Mouse (Mus musculus) kidney, adult 2 months (tissue): ENCODE results near the gene Helt. TPM values are rescaled to one million over a fixed set of nuclear protein-coding genes. Genes with fewer than 3 reads are reported as not detected.

ENCODE experiments used
- DNase-seq: peaks from one replicate; pipeline ENCODE4 v3.0.0; 2021
- H3K27ac ChIP-seq: fragments of 200-500 bp; 2 replicates; pipeline ENCODE4 v1.5.1; 2012; ENCODE audit warnings: low read depth, low read length, control low read depth, inconsistent platforms; ENCODE audit not compliant: insufficient read depth
- H3K27me3 ChIP-seq: fragments of 200-500 bp; replicated peaks from 2 replicates; pipeline ENCODE4 v1.6.1; 2012; ENCODE audit warnings: mild to moderate bottlenecking, moderate library complexity, low read length, inconsistent platforms; ENCODE audit not compliant: control insufficient read depth, insufficient read depth
- H3K36me3 ChIP-seq: fragments of 200-500 bp; 2 replicates; pipeline ENCODE4 v1.6.1; 2012; ENCODE audit warnings: mild to moderate bottlenecking, moderate library complexity, low read length, inconsistent platforms; ENCODE audit not compliant: control insufficient read depth, insufficient read depth
- H3K4me1 ChIP-seq: fragments of 200-500 bp; 2 replicates; pipeline ENCODE4 v1.6.1; 2011; ENCODE audit warnings: low read length; ENCODE audit not compliant: control insufficient read depth, insufficient read depth
- H3K4me3 ChIP-seq: fragments of 200-500 bp; 2 replicates; pipeline ENCODE4 v1.5.1; 2011; ENCODE audit warnings: mild to moderate bottlenecking, low read depth, low read length, control low read depth; ENCODE audit not compliant: insufficient read depth
- CTCF ChIP-seq: fragments of 200-500 bp; conservative IDR thresholded peaks from 2 replicates; pipeline ENCODE4 v1.5.1; 2011; ENCODE audit warnings: low read depth, mild to moderate bottlenecking, control low read depth, low read length, moderate library complexity, mixed read lengths; ENCODE audit not compliant: insufficient read depth, insufficient read length
- POLR2A ChIP-seq: fragments of 200-500 bp; IDR thresholded peaks from one replicate; pipeline ENCODE4 v1.6.1; 2011; ENCODE audit warnings: low read depth, low read length, control low read depth
- WGBS: fragments of 180-500 bp; shearing (Covaris S2); methylation state at CpG from one replicate; pipeline ENCODE4 v1.1.7; 2018; 5-methylcytosine and 5-hydroxymethylcytosine counted together
- polyA plus RNA-seq: library from polyadenylated mRNA; depleted of rRNA; stranded (reverse); fragments of >200 nt; gene quantifications from 2 replicates; pipeline ENCODE4 v1.2.3, GENCODE M21; 2012

Gene Helt
- polyA plus RNA-seq, 1 experiment: not detected

DNA sequence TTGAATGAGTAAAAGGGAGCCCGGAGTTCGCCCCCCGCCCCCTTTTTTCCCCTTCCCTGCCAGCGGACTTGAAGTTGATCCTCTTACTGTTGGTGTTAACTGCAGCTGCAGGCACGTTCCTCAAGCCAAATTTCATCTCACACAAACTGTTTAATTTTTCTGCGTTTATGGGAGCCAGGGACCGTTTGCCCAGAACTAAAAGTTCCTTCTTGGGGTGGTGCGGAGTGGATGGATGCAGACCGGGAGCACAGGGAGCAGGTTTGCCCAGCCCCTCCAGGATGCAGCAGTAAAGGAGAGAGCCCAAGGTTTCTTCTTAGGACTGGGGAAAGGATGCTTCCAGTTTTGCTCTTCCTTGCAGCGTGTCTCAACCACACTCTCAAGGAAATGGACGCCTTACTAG, 2.1 kb upstream of the Helt start:
- Histone ChIP-seq H3K4me3 (no peak overlapping the region), H3K27me3 (no peaks in the 10 kb centered on the region), H3K36me3 (no peaks in the 10 kb centered on the region), H3K27ac (no peak overlapping the region), H3K4me1 (no peaks in the 10 kb centered on the region)
- no peak for DNase-seq
- TF ChIP-seq CTCF: no peak
- TF ChIP-seq POLR2A: no peak
- WGBS: 4% methylated on average over 11 of the region's 11 CpGs

DNA sequence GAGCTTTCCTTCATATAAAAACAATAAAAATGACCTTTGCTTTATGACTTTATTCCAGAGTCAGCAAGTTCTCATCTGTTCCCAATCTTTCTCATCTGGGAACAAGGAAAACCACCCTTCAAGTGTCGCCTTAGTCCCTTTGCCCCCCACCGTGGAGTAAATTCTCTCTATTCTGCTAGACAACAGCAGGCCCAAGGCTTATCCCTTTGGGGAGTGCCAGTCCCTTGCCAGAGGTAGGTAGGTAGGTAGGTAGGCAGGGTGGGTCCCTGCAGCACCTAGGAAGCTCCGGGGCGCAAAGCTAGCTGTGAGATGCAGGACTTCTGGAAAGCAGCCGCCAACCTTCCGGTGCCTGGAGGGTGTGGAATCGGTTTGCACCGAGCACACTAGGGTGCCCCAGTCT, 1.5 kb upstream of the Helt start:
- TF ChIP-seq POLR2A (no peak), CTCF (no peak)
- no peak for DNase-seq
- no peaks in the 10 kb centered on the region for H3K27me3 ChIP-seq
- WGBS: 3% methylated on average over 8 of the region's 8 CpGs
- H3K27ac ChIP-seq: no peak overlapping the region
- H3K36me3 ChIP-seq: no peaks in the 10 kb centered on the region
- H3K4me3 ChIP-seq: no peak overlapping the region
- no peaks in the 10 kb centered on the region for H3K4me1 ChIP-seq

DNA sequence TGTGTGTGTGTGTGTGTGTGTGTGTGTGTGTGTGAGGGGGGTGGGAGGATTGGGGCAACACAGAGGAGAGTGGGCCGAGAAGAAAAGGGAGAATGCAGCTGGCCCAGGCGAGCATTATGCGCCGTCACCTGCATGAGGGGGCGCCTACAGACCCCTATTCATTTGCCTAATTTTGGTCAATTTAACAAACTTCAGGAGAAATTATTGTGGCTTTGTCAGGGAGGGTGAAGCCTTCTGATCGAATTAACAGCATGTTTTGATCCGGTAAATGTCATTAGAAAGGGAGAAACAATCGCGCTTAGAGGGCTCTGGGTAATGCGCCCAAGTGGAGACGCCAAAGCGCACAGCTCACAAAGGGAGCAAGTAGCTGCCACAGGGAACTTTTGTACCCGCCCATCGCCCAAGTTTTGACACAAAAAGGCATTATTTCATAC, 647 bp upstream of the Helt start:
- DNase-seq: no peak
- Histone ChIP-seq H3K36me3 (no peaks in the 10 kb centered on the region), H3K4me3 (no peak overlapping the region), H3K4me1 (no peaks in the 10 kb centered on the region), H3K27me3 (no peaks in the 10 kb centered on the region), H3K27ac (no peak overlapping the region)
- TF ChIP-seq CTCF: no peak
- TF ChIP-seq POLR2A: no peak
- 2% methylated on average over 14 of the region's 14 CpGs for WGBS

DNA sequence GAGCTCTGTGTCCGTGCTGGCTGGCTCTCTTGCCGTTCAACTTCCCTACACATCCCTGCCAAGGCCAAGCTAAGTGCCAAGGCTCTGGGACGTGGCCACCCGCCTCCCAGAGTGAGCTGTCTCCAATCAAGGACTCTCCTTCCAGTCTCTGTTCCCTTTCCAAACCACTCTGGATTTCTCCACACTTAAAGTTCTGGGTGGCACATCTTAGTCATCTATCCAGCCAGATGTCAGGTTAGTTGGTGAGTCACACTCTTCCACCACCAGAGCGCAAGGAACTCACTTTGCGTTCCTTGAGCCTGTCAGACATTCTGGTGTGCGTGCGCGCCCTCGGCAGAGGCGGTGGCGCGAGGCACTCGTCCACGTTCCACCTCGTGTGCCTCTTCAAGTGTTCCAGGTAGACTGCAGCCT, 725 bp downstream of the Helt start:
- Histone ChIP-seq H3K27ac (no peak overlapping the region), H3K4me3 (no peak overlapping the region), H3K4me1 (no peaks in the 10 kb centered on the region), H3K36me3 (no peaks in the 10 kb centered on the region), H3K27me3 (no peaks in the 10 kb centered on the region)
- under 1% methylated on average over 16 of the region's 16 CpGs for WGBS
- TF ChIP-seq POLR2A (no peak), CTCF (no peak)
- DNase-seq: no peak

DNA sequence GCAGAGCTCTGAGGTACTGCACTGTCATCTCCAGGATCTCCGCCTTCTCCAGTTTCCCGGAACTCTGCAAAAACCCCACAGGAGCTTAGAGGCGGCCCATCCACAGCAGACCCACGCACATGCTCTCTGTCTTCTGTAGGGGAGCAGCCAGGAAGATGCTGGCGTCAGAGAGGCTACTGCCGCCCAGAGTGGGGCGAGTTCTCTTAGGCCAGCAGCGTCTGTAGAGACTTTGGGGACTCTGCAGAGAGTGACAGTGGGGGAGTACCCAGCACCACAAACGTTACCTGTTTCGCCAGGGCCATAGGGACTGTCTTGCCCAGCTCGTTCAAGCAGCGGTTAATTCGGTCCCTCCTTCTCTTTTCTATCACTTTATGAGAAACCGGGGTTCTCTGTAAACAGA, 1.3 kb downstream of the Helt start:
- no peak for TF ChIP-seq CTCF
- no peak for TF ChIP-seq POLR2A
- Histone ChIP-seq H3K4me3 (no peak overlapping the region), H3K4me1 (no peaks in the 10 kb centered on the region), H3K27ac (no peak overlapping the region), H3K27me3 (no peaks in the 10 kb centered on the region), H3K36me3 (no peaks in the 10 kb centered on the region)
- DNase-seq: no peak
- WGBS: 2% methylated on average over 14 of the region's 14 CpGs

DNA sequence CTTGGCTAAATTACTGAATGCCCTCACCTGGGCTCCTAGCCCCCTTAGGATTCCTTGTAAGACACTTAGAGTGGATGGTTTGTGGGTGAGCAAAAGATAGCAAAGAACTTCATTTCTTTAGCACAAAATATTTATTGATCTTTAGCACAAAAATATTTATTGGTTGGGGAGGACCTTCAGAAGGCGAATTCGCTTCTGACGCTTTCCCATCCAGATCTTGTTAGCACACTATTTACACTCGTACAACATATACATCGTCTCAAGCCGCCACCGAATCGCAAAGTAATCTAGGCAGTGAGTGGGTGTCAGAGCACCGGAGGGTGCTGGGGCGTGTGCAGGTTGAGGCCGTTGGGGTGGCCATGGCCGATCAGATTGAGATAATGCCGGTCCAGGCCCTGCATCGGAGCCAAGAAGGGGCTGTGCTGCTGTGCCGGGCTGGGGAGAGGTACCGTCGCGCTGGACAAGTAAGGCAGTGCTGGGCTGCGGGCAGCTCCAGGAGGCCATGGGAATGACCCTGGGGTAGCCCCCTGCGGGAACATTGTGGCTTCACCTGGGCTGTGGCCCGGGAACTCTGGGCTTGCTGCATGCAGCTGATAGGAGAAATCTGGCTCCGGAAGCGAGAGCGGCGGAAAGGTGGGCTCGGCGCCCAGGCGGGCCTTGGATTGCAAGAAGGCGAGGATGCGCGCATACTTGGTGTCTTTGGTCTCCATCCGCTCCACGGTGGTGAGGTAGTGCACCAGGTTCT, 2.4 kb downstream of the Helt start:
- Histone ChIP-seq H3K4me1 (no peaks in the 10 kb centered on the region), H3K4me3 (no peak overlapping the region), H3K27me3 (no peaks in the 10 kb centered on the region), H3K27ac (no peak overlapping the region), H3K36me3 (no peaks in the 10 kb centered on the region)
- WGBS: 3% methylated on average over 33 of the region's 33 CpGs
- TF ChIP-seq CTCF: no peak
- no peak for TF ChIP-seq POLR2A
- DNase-seq: no peak

DNA sequence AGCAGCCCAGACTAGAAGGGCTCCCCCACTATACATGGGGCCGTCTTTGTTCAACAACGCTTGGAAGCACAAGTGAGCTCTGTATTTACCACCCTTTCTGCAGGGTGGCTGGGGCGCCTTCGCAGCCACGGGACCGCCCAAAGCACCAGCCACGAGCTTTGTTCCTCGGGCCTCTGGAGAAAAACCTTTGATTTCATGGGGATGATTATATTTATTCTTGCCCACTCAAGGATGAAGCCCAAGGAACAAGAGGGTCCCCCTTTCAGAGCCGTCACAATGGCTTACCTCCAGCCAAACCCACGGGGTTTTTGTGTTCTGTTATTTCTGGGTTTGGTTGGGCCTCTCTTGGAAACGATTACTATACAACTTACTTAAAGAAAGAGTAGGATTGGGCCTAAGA, 5.2 kb downstream of the Helt start:
- Histone ChIP-seq H3K4me1 (no peaks in the 10 kb centered on the region), H3K27me3 (no peaks in the 10 kb centered on the region), H3K4me3 (no peak overlapping the region), H3K36me3 (no peaks in the 10 kb centered on the region), H3K27ac (no peak overlapping the region)
- 33% methylated on average over 11 of the region's 11 CpGs for WGBS
- no peak for TF ChIP-seq POLR2A
- TF ChIP-seq CTCF: no peak
- DNase-seq: no peak
